Mouse (Mus musculus) neutrophil, adult 59 days (primary cell): ENCODE measurements around the gene Mex3a. TPM values are rescaled to one million over a fixed set of nuclear protein-coding genes. Genes with fewer than 3 reads are reported as not detected.

ENCODE experiments used
- total RNA-seq, 2 experiments: library from RNA; stranded (reverse); gene quantifications; 1 replicate in 1 of 2; 2 replicates in 1 of 2; pipeline ENCODE4 v1.2.4; 2023

Gene Mex3a
- total RNA-seq, result under 1 TPM; 0.11 to 0.13 TPM

GRCm38 (mm10) chr3:88532299-88532674, at the start of gene Mex3a:
Gene Mex3a, plus strand, starts transcription at chr3:88532395.

GRCm38 (mm10) chr3:88509692-88510420, 22.3 kb upstream of the Mex3a start, which contains the start of gene Lmna:
Gene Lmna, minus strand, starts transcription at chr3:88509956.

GRCm38 (mm10) chr3:88548180-88548917, 16.2 kb downstream of the Mex3a start, which contains the start of gene Rab25:
Gene Rab25, minus strand, starts transcription at chr3:88548300.

GRCm38 (mm10) chr3:88552676-88553524, 20.7 kb downstream of the Mex3a start, which contains the start of gene Lamtor2:
Gene Lamtor2, minus strand, starts transcription at chr3:88553074.

GRCm38 (mm10) chr3:88553525-88553879, 21.3 kb downstream of the Mex3a start, which contains the start of gene Ubqln4:
Gene Ubqln4, plus strand, starts transcription at chr3:88553758.

GRCm38 (mm10) chr3:88575540-88575939, 43.3 kb downstream of the Mex3a start, which contains the start of gene Ssr2:
Gene Ssr2, plus strand, starts transcription at chr3:88575876.

Other genes starting within 250 kb of the Mex3a start
- gene Gm38392, start 245.2 kb upstream of the Mex3a start, total RNA-seq, result not detected
- 1 to 10 TPM; 1.4 to 2.1 TPM for gene Tsacc, start 235.4 kb upstream of the Mex3a start, total RNA-seq
- gene Cct3, start 235.3 kb upstream of the Mex3a start, total RNA-seq, result 10 to 100 TPM; 57.5 to 65.8 TPM
- 100 to 1,000 TPM; 128 to 130 TPM for gene Glmp, start 207.4 kb upstream of the Mex3a start, total RNA-seq
- under 1 TPM; 0.71 to 0.79 TPM for gene Tmem79, start 196.2 kb upstream of the Mex3a start, total RNA-seq
- 10 to 100 TPM; 42.3 to 42.6 TPM for gene Smg5, start 196.1 kb upstream of the Mex3a start, total RNA-seq
- gene Paqr6, start 167.8 kb upstream of the Mex3a start, total RNA-seq, result not detected
- 1 to 10 TPM; 1.5 to 5.5 TPM for gene Bglap3, start 159.7 kb upstream of the Mex3a start, total RNA-seq
- gene Bglap2, start 153.7 kb upstream of the Mex3a start, total RNA-seq, result 10 to 100 TPM in 1 of 2 experiments, 1 to 10 TPM in 1; 3.7 to 11.5 TPM
- gene Bglap, start 147.9 kb upstream of the Mex3a start, total RNA-seq, result 10 to 100 TPM; 16.8 to 30.3 TPM
- 10 to 100 TPM; 61.1 to 63.9 TPM for gene Pmf1, start 122.1 kb upstream of the Mex3a start, total RNA-seq
- gene Slc25a44, start 107.3 kb upstream of the Mex3a start, total RNA-seq, result 10 to 100 TPM; 22.4 to 22.5 TPM
- gene Sema4a, start 71.2 kb upstream of the Mex3a start, total RNA-seq, result 100 to 1,000 TPM; 326 to 366 TPM
- 10 to 100 TPM; 10.1 to 20.2 TPM for gene Lmna, start 22.4 kb upstream of the Mex3a start, total RNA-seq
- not detected for gene Rab25, start 15.9 kb downstream of the Mex3a start, total RNA-seq
- 10 to 100 TPM; 76.5 to 78.5 TPM for gene Lamtor2, start 20.7 kb downstream of the Mex3a start, total RNA-seq
- 10 to 100 TPM; 17.7 to 20.7 TPM for gene Ubqln4, start 21.4 kb downstream of the Mex3a start, total RNA-seq
- gene Ssr2, start 43.5 kb downstream of the Mex3a start, total RNA-seq, result 10 to 100 TPM; 75.0 to 88.1 TPM
- gene Arhgef2, start 73.6 kb downstream of the Mex3a start, total RNA-seq, result 100 to 1,000 TPM; 210 to 213 TPM
- gene Rxfp4, start 120.7 kb downstream of the Mex3a start, total RNA-seq, result not detected
- 10 to 100 TPM; 92.1 to 93.0 TPM for gene Khdc4, start 153.4 kb downstream of the Mex3a start, total RNA-seq
- 10 to 100 TPM; 47.9 to 50.6 TPM for gene Rit1, start 184.4 kb downstream of the Mex3a start, total RNA-seq
- gene Syt11, start 242.8 kb downstream of the Mex3a start, total RNA-seq, result under 1 TPM; 0.62 to 0.99 TPM